Mouse (Mus musculus): ENCODE results near the gene Map3k4. TPM values are rescaled to one million over a fixed set of nuclear protein-coding genes. Genes with fewer than 3 reads are reported as not detected.
"Not testable (repeated sequence)": the region's sequence is repeated elsewhere in the genome, so short reads cannot be mapped to it uniquely, and the experiment has no call there.

Map3k4 gene
- total RNA-seq, 2 experiments from 2014 or later, result 0.77 to 6.3 TPM

- no peak for ATAC-seq (replicated peaks; ENCODE audit: low FRiP score, poor library complexity, severe bottlenecking)
These were observed 9.5 kb downstream of the Map3k4 start for GRCm38 (mm10) chr17:12309059-12309458.

- ATAC-seq (replicated peaks; ENCODE audit: low FRiP score, poor library complexity, severe bottlenecking), result no peak
These were observed 11.1 kb downstream of the Map3k4 start for GRCm38 (mm10) chr17:12307251-12308135.

- no peak for ATAC-seq (replicated peaks; ENCODE audit: low FRiP score, poor library complexity, severe bottlenecking)
These were observed 13.9 kb downstream of the Map3k4 start for GRCm38 (mm10) chr17:12304658-12305057.

GRCm38 (mm10) chr17:12300896-12301706, 17.5 kb downstream of the Map3k4 start:
- peak; percentile 44; the same call in 1 of the 2 replicates for ATAC-seq (replicated peaks; ENCODE audit: low FRiP score, poor library complexity, severe bottlenecking)

DNA sequence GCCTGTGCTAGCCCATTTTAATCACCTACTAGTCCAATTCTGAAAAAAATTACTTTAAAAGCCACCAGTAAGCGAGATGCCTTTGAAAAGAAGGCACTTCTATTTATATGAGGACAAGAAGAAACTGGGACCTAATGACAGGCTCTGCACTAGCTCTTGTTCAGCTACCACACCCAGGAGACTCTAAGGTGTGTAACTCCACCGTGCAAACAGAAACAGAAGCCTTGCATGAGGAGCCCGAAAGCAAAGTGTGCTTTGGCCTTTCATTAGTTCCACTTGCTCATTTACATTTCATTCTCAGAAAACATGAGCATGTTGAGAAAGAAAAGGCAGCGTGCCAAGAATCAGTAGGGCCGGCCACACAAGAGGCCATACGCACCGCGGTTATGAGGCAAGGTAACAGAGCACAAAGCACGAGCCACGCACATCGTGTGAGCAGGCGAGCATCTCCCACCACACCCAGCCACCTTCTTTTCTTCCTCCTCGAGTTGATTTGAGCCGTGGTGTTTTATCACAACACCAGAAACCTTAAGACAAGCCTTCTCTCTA, 18.4 kb downstream of the Map3k4 start:
- no peak for ATAC-seq (replicated peaks; ENCODE audit: low FRiP score, poor library complexity, severe bottlenecking)

DNA sequence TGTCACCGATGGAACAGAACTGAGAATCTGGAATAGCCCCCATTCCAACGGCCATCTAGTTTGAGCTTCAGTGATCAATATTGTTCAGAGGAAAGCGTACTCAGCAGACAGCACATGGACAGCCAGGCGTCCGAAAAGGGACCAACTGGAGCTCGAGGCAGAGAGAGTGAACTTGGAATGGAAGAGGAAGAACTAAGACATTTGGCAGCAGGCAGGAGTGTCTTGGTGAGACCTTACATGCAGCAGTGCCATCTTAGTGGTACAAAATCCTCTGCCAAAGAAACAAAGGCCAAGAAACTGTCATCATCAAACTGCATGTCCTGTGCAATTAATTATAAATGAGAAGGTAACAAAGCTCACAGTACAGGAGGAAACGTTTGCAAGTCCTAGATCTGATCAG, 19.2 kb downstream of the Map3k4 start:
- ATAC-seq (replicated peaks; ENCODE audit: low FRiP score, poor library complexity, severe bottlenecking), result no peak

DNA sequence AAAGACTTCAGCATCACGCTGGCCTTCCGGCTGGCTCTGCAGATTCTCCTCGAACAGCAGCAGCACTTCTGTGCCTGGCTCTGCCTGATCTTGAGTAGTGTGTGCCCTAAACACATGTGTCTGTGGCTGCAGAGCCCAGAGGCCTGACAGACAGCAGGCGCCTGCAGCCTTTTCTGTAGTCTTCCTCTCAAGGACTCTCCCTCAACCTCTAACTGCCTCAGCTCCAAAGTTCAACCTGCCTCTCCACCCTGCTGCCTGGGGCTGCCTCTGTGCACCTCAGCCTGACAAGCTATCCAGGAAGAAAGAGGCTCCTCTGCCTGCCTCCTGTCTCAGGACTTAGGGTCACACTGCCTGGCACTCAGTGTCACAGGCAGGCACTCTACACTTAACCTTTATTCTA, 20.6 kb downstream of the Map3k4 start:
- ATAC-seq (replicated peaks; ENCODE audit: low FRiP score, poor library complexity, severe bottlenecking), result no peak

DNA sequence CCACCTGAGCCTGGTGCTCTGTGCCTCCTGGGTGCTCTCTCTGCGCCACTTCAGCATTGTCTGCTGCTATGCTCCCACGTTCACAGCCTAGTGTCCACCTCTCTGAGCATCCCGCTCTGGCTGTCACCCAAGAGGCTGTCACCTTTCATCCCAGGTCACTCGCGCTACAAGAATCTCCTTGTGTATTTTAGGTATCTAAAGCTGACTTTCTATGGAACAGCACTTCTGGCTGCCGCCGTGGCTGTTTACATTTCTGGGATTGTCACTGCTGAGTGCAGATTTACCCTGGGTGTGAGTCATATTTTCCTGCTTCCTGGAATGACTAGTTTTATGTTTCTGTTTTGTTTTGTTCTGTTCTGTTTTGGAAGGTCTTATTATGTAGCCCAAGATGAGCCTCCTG, 21.3 kb downstream of the Map3k4 start:
- no peak for ATAC-seq (replicated peaks; ENCODE audit: low FRiP score, poor library complexity, severe bottlenecking)

DNA sequence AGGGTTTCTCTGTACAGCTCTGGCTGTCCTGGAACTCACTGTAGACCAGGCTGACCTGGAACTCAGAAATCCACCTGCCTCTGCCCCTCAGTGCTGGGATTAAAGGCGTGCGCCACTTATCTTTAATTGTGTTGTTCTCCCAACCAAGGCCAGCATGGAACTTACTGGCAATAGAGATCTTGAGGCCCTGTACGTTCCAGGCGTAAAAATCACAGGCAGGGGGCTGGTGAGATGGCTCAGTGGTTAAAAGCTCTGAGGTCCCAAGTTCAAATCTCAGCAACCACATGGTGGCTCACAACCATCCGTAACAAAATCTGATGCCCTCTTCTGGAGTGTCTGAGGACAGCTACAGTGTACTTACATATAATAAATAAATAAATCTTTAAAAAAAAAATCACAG, 22.7 kb downstream of the Map3k4 start:
- not testable (repeated sequence) for ATAC-seq (replicated peaks; ENCODE audit: low FRiP score, poor library complexity, severe bottlenecking)

DNA sequence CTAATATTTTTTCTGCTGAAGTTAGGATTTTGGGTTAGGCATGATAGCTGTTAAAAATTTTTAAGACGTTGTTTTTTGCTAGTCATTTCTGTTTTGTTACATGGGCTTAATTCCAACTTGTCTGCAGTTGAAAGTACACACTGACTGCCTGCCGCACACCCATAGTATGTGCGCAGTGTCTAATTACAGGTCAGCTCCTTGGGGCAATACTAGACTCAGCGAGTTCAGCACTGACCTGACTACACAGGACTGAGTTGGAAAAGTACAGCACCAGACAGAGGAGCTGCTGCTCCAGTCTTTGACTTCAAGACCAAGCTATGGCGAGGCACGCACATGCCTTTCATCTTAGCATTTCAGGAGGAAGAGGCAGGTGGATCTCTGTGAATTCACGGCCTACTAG, 24.2 kb downstream of the Map3k4 start:
- no peak for ATAC-seq (replicated peaks; ENCODE audit: low FRiP score, poor library complexity, severe bottlenecking)

DNA sequence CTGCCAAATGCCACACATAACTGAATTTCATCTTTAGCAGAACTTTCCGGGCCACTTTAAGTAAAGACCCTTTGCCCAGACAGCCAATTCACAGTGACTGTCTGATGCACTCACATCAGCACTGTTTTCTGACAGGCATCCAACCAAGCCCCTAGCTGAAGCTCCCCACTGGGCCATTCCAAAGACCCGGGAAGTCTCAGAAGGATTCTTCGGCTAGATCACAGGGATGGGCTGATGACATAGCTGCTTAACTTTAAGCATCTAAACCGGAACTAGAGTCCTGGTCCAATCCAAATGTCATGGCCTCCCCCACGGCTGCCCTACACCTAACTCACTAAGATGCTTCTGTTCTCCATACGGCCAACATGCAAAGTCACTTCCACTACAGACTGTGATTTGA, 25.0 kb downstream of the Map3k4 start:
- ATAC-seq (replicated peaks; ENCODE audit: low FRiP score, poor library complexity, severe bottlenecking), result no peak

DNA sequence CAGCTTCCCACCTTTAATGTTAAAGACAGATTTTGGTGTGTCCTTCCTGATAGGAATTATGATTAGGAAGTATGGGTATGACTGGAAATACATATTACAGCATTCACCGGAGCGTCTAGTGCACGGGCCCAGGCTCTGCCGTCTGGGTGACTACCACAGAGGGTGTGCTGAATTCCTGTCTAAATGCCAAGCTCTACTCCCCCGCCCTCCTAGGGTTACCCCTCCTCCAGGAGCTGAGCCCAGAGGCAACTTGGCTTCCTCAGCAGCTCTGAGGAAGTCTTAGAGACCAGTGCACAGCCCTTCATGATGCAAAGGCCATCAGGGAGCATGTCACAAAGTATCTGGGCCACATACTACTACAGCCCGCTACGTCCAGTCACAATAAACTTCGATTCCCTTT, 25.7 kb downstream of the Map3k4 start:
- no peak for ATAC-seq (replicated peaks; ENCODE audit: low FRiP score, poor library complexity, severe bottlenecking)

GRCm38 (mm10) chr17:12292356-12292755, 26.2 kb downstream of the Map3k4 start:
- ATAC-seq (replicated peaks; ENCODE audit: low FRiP score, poor library complexity, severe bottlenecking), result no peak

DNA sequence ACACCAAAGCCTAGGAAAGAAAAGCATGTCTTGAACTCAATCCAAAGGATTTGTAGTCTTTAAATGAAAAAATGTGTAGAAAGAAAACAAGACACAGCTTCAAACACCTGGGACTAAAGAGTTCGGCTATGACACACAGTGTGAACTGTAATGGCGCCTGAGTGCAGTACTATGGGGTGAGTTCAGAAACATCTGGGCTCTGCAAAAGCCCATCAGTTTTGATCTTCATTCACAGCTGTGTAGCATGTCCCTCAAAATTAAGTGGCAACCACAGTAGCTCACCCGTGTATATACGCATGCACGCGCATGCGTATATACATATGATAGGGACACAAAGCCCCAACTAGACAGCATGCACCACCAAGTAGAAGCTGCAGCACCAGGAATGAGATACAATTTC, 27.4 kb downstream of the Map3k4 start:
- ATAC-seq (replicated peaks; ENCODE audit: low FRiP score, poor library complexity, severe bottlenecking), result no peak

DNA sequence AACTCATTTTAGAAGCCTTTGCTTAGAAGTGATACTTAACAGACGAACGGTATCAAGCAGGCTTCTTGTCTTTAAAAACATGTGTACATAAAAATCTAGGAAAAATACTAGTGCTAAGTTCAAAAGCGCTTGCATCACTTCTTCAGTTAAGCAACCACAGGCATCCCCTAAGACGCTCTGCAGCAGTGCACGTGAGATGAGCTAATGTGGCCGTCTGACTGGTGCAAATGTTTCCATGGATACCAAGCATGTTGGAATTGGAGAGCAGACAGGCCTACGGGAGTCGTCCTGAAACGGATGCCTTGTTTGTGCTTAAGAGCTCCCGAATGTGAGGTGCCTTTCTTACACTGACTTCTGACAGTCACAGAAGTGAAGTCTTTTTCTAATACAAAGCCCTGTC, 27.9 kb downstream of the Map3k4 start:
- no peak for ATAC-seq (replicated peaks; ENCODE audit: low FRiP score, poor library complexity, severe bottlenecking)

DNA sequence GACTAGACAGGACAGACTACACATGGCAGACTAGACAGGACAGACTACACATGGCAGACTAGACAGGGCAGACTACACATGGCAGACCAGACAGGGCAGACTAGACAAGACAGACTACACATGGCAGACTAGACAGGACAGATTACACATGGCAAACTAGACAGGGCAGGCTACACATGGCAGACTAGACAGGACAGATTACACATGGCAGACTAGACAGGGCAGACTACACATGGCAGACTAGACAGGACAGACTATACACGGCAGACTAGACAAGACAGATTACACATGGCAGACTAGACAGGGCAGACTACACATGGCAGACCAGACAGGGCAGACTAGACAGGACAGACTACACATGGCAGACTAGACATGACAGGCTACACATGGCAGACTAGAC, 28.8 kb downstream of the Map3k4 start:
- not testable (repeated sequence) for ATAC-seq (replicated peaks; ENCODE audit: low FRiP score, poor library complexity, severe bottlenecking)

DNA sequence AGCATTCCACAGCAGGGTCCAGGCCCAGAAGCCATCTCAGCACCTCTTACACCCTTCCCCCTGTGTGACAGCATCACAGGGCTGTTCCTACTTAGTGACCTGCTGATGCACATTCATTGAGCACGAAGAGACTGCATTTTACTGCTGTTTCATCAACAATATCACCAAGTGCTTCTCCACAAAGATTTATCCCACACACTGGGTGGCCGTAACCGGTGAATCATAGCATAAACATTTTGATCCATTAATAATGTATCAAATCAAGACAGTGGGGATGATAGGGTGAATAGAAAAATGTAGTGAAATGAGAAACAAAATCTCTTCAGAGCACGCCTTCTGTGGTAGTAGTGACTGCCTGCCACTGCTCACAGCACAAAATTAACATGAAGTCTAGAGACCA, 29.7 kb downstream of the Map3k4 start:
- no peak for ATAC-seq (replicated peaks; ENCODE audit: low FRiP score, poor library complexity, severe bottlenecking)

GRCm38 (mm10) chr17:12279810-12280209, 38.8 kb downstream of the Map3k4 start:
- no peak for ATAC-seq (replicated peaks; ENCODE audit: low FRiP score, poor library complexity, severe bottlenecking)

- no peak for ATAC-seq (replicated peaks; ENCODE audit: low FRiP score, poor library complexity, severe bottlenecking)
These were observed 40.5 kb downstream of the Map3k4 start for GRCm38 (mm10) chr17:12278073-12278472.

- no peak for ATAC-seq (replicated peaks; ENCODE audit: low FRiP score, poor library complexity, severe bottlenecking)
These were observed 41.3 kb downstream of the Map3k4 start for GRCm38 (mm10) chr17:12277297-12277696.
